Mouse (Mus musculus): ENCODE results near the gene Ramp1. TPM values are rescaled to one million over a fixed set of nuclear protein-coding genes. Genes with fewer than 3 reads are reported as not detected.

The Ramp1 gene
- total and polyA plus RNA-seq, 2 experiments from 2014 or later = 22.4 to 29.4 TPM

DNA sequence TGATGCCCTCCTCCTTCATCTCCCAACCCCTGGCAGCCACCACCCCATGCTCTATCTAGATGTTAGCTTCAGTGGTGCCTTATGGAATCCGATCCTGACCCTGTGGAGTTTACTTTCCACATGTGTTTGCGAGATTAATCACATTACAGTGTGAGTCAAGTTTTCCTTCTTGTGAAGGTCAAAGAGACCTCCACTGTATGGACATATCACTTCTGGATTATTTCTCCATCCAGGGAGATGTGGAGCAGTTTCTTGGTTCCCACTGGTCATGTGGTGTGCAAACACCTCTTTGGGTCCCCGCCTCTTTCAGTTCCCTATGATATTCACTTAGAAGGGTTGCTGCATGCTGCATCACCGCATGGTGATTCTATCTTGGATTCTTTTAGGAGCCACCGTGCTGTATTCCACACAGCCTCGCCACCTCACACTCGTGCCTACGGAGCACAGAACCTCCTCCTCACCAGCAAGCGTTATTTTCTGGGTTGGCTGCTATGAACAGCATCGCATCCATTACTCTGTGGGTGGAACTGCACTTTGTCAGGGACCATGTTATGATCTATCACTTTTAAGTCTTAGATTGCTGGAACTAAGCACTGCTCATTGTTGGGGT lies 9.3 kb downstream of the Ramp1 start:
- DNase-seq (ENCODE audit: low spot score) (no peak), ATAC-seq (ENCODE audit: low FRiP score) (no peak)
- no peaks in the 10 kb centered on the region for H3K36me3 ChIP-seq (ENCODE audit: insufficient read depth, low read length)
- no peak for TF ChIP-seq CTCF (IDR thresholded peaks at IDR 0.05)
- H3K4me1 ChIP-seq (ENCODE audit: insufficient read depth, low read length) = no peaks in the 10 kb centered on the region
- H3K4me3 ChIP-seq (ENCODE audit: low read depth, low read length) = no peak overlapping the region
- H3K4me2 ChIP-seq (ENCODE audit: low read depth, low read length, poor library complexity, severe bottlenecking) = no peak overlapping the region
- no peak overlapping the region for H3K9ac ChIP-seq (replicated peaks; ENCODE audit: low read length, poor library complexity, severe bottlenecking)
- H3K9me3 ChIP-seq (ENCODE audit: low read length) = no peaks in the 10 kb centered on the region
- no peak overlapping the region for H3K27ac ChIP-seq (ENCODE audit: low read depth, low read length)
- 90% methylated on average over 10 of the region's 10 CpGs for WGBS
- H3K27me3 ChIP-seq (ENCODE audit: insufficient read depth, low read length) = no peaks in the 10 kb centered on the region

DNA sequence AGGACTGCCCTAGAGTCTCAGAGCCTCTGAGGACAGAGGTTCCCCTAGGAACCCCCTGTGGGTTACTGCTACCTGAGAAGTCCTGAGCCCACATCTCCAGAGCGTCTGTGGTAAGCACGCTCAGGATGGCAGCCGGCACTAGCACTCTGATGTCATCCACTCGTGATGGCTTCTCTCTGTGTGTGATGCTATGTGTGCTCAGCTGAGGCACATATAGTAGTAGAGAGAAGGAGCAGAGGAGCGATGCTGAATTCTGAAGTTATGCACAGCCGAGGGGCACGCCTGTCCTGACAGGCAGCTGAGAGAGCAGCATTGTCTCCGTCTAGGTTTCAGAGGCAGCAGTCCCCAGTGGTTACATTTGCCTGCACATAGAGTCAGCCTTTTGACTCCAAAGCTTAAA lies 12.6 kb downstream of the Ramp1 start:
- no peaks in the 10 kb centered on the region for H3K9me3 ChIP-seq (ENCODE audit: low read length)
- no peaks in the 10 kb centered on the region for H3K27me3 ChIP-seq (ENCODE audit: insufficient read depth, low read length)
- H3K4me3 ChIP-seq (ENCODE audit: low read depth, low read length) = no peak overlapping the region
- TF ChIP-seq CTCF (IDR thresholded peaks at IDR 0.05) = no peak
- DNase-seq (ENCODE audit: low spot score) (no peak), ATAC-seq (ENCODE audit: low FRiP score) (no peak)
- no peak overlapping the region for H3K9ac ChIP-seq (replicated peaks; ENCODE audit: low read length, poor library complexity, severe bottlenecking)
- no peaks in the 10 kb centered on the region for H3K36me3 ChIP-seq (ENCODE audit: insufficient read depth, low read length)
- no peaks in the 10 kb centered on the region for H3K4me1 ChIP-seq (ENCODE audit: insufficient read depth, low read length)
- no peak overlapping the region for H3K27ac ChIP-seq (ENCODE audit: low read depth, low read length)
- H3K4me2 ChIP-seq (ENCODE audit: low read depth, low read length, poor library complexity, severe bottlenecking) = no peak overlapping the region
- 81% methylated on average over 8 of the region's 8 CpGs for WGBS

DNA sequence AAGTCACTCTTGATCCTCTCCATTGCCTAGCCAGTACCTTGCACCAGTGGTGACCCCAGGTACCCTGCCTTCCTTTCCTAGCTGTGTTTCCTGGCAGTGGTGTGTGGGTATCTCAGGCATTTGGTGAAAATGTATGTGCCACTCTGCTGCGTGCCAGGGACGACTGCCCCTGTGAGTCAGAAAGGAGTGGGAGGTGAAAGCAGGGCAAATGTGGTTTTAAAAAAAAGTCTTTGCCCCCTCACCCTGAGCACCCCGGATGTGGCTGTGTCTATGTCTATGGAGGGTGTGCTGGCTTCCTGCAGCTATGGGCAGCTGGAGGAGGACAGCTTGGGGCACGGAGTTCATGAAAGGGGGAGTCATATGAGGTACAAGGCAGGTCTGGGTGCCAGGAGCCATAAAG lies 13.6 kb downstream of the Ramp1 start:
- Histone ChIP-seq H3K4me1 (ENCODE audit: insufficient read depth, low read length) (no peaks in the 10 kb centered on the region), H3K27me3 (ENCODE audit: insufficient read depth, low read length) (no peaks in the 10 kb centered on the region), H3K9me3 (ENCODE audit: low read length) (no peaks in the 10 kb centered on the region), H3K4me3 (ENCODE audit: low read depth, low read length) (no peak overlapping the region), H3K36me3 (ENCODE audit: insufficient read depth, low read length) (no peaks in the 10 kb centered on the region), H3K4me2 (ENCODE audit: low read depth, low read length, poor library complexity, severe bottlenecking) (no peak overlapping the region), H3K27ac (ENCODE audit: low read depth, low read length) (no peak overlapping the region), H3K9ac (replicated peaks; ENCODE audit: low read length, poor library complexity, severe bottlenecking) (no peak overlapping the region)
- ATAC-seq (ENCODE audit: low FRiP score) (no peak), DNase-seq (ENCODE audit: low spot score) (no peak)
- TF ChIP-seq CTCF (IDR thresholded peaks at IDR 0.05) = no peak
- 86% methylated on average over 4 of the region's 4 CpGs for WGBS

DNA sequence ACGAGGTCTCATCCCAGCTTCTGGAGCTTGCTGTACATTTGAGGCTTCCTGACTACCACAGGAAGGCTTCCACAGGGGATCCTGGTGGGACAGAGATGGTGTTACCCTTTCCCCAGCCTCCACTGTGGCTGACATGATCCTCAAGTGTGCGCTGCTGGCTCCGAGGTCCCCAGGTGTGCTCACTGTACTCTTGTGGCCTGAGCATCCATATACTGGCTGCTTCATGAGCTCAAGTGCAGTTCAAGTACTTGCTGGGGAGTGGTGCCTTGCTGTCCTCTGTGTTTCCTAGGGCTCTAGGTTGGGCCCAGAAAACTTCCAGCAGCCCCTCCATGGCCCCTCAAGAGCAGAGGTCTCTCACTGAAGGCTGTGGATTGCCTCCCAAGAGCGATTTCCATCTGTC lies 14.1 kb downstream of the Ramp1 start:
- no peaks in the 10 kb centered on the region for H3K4me1 ChIP-seq (ENCODE audit: insufficient read depth, low read length)
- no peak overlapping the region for H3K9ac ChIP-seq (replicated peaks; ENCODE audit: low read length, poor library complexity, severe bottlenecking)
- TF ChIP-seq CTCF (IDR thresholded peaks at IDR 0.05) = no peak
- no peak overlapping the region for H3K27ac ChIP-seq (ENCODE audit: low read depth, low read length)
- H3K4me3 ChIP-seq (ENCODE audit: low read depth, low read length) = no peak overlapping the region
- no peak overlapping the region for H3K4me2 ChIP-seq (ENCODE audit: low read depth, low read length, poor library complexity, severe bottlenecking)
- no peaks in the 10 kb centered on the region for H3K36me3 ChIP-seq (ENCODE audit: insufficient read depth, low read length)
- no peaks in the 10 kb centered on the region for H3K27me3 ChIP-seq (ENCODE audit: insufficient read depth, low read length)
- ATAC-seq (ENCODE audit: low FRiP score) (no peak), DNase-seq (ENCODE audit: low spot score) (no peak)
- 92% methylated on average over 4 of the region's 4 CpGs for WGBS
- H3K9me3 ChIP-seq (ENCODE audit: low read length) = no peaks in the 10 kb centered on the region

DNA sequence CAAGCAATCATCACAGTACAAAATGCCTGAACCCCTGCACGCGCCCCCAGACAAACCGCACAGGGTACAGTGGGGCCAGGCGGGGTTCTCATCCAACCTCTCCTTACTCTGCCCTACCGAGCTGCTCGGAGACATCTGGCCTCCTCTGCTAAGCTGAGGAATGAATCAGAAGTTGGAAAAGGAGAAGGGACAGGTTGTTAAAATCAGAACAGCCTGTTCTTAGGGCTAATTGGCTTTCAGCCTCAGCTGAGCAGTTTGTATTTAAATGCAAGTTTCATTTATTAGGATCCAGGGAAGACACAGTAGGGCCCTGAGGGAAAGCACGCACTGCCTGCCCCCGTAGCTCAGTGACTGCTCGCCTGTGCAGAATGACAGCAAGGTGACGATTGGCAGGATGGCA lies 20.2 kb downstream of the Ramp1 start:
- no peaks in the 10 kb centered on the region for H3K36me3 ChIP-seq (ENCODE audit: insufficient read depth, low read length)
- ATAC-seq (ENCODE audit: low FRiP score) = no peak
- TF ChIP-seq CTCF (IDR thresholded peaks at IDR 0.05) = no peak
- no peaks in the 10 kb centered on the region for H3K27me3 ChIP-seq (ENCODE audit: insufficient read depth, low read length)
- H3K4me1 ChIP-seq (ENCODE audit: insufficient read depth, low read length) = no peaks in the 10 kb centered on the region
- no peak for DNase-seq (ENCODE audit: low spot score)
- no peak overlapping the region for H3K4me3 ChIP-seq (ENCODE audit: low read depth, low read length)
- WGBS = 78% methylated on average over 10 of the region's 10 CpGs
- H3K27ac ChIP-seq (ENCODE audit: low read depth, low read length) = no peak overlapping the region
- no peak overlapping the region for H3K4me2 ChIP-seq (ENCODE audit: low read depth, low read length, poor library complexity, severe bottlenecking)
- H3K9me3 ChIP-seq (ENCODE audit: low read length) = no peaks in the 10 kb centered on the region
- H3K9ac ChIP-seq (replicated peaks; ENCODE audit: low read length, poor library complexity, severe bottlenecking) = no peak overlapping the region

DNA sequence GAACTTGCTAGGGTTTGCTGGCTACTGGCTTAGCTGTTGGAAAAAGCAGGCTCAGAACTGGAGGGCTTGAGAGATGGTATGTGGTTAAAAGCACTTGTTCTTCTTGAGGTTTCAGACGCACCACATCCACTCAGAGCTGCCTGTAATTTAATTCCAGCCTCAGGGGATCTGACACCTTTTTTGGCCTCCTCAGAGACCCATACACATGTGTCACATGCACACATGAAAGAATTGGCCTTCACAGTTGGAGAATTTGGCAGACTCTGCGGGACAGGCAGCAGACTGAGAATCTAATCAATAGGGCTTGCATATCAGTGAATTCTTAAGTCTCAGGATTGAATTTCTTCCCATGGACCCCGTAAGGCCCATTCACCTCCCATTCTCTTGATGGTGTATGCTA lies 21.5 kb downstream of the Ramp1 start:
- ATAC-seq (ENCODE audit: low FRiP score) = no peak
- Histone ChIP-seq H3K9me3 (ENCODE audit: low read length) (no peaks in the 10 kb centered on the region), H3K4me1 (ENCODE audit: insufficient read depth, low read length) (no peaks in the 10 kb centered on the region), H3K9ac (replicated peaks; ENCODE audit: low read length, poor library complexity, severe bottlenecking) (no peak overlapping the region), H3K27me3 (ENCODE audit: insufficient read depth, low read length) (no peaks in the 10 kb centered on the region), H3K4me2 (ENCODE audit: low read depth, low read length, poor library complexity, severe bottlenecking) (no peak overlapping the region), H3K27ac (ENCODE audit: low read depth, low read length) (0 out of 2 replicates have a peak overlapping the region, but pooled peaks have one; percentile 12), H3K4me3 (ENCODE audit: low read depth, low read length) (no peak overlapping the region), H3K36me3 (ENCODE audit: insufficient read depth, low read length) (no peaks in the 10 kb centered on the region)
- DNase-seq (ENCODE audit: low spot score) = no peak
- TF ChIP-seq CTCF (IDR thresholded peaks at IDR 0.05) = no peak
- WGBS = 44% methylated on average over 3 of the region's 3 CpGs

All from midbrain, postnatal 0 days (tissue).